Comparison of ENCODE assay signal across 24 mouse cellular contexts in genomic region chr8:86864764-86865163, GRCm38 (mm10). TPM values are rescaled to one million over a fixed set of nuclear protein-coding genes. Genes with fewer than 3 reads are reported as not detected.
DNase-seq lines count a peak whose midpoint lies in the region; ATAC-seq lines count a peak whose summit lies in the region.
"Had no signal": no experiment of that assay in that cellular context is flagged by ENCODE, and none has a peak within 500 bp of the region (broad histone marks: within the 10 kb centered on the region; RNA-seq: fewer than 3 reads in every experiment).

No protein-coding gene starts in this region.

- peak; percentile 78 for ATAC-seq in activated CD4-positive, CD25-positive, alpha-beta regulatory T cell, adult 4 months
- ATAC-seq in heart, embryonic 12.5 days (ENCODE audit: insufficient number of reproducible peaks, low FRiP score), result no peak
- ATAC-seq: forebrain, embryonic 14.5 days; forebrain, postnatal 0 days; hindbrain, postnatal 0 days; intestine, embryonic 15.5 days had no signal

- DNase-seq in A20 (ENCODE audit: low read depth, low spot score), result peak; percentile 58
- DNase-seq in CD4-positive, CD25-positive, alpha-beta regulatory T cell, adult 2 months (ENCODE audit: low read depth, low spot score), result peak; percentile 62
- peak; percentile 33 to 56 for DNase-seq in natural killer cell, adult 2 months (ENCODE audit: low spot score in 2 of 2)
- DNase-seq in right cerebral cortex, adult 18-20 months, result no peak
- no peak for DNase-seq in urinary bladder, adult 18-20 months (ENCODE audit: low spot score in 2 of 2)
- DNase-seq: adrenal gland, postnatal 10 days; adrenal gland, postnatal 36 days; cerebellum, adult 18-20 months; cerebellum, adult 9-10 months; cerebellum, postnatal 14 days; forebrain, postnatal 0 days; gastrocnemius, adult 2 months; gastrocnemius, postnatal 14 days; heart, adult 11 months; heart, postnatal 14 days; heart, postnatal 4 days had no signal

- no peaks in the 10 kb centered on the region for H3K9me3 ChIP-seq in heart, embryonic 12.5 days (replicated peaks)
- H3K9me3 ChIP-seq: forebrain, embryonic 10.5 days; heart, embryonic 13.5 days; intestine, embryonic 15.5 days had no signal

- WGBS in heart, embryonic 12.5 days, result 63% methylated on average over 4 of the region's 4 CpGs

- H3K4me2 ChIP-seq in heart, embryonic 12.5 days, result no peak overlapping the region
- H3K4me2 ChIP-seq: heart, embryonic 13.5 days; hindbrain, embryonic 14.5 days; intestine, embryonic 15.5 days had no signal

- no peak overlapping the region for H3K9ac ChIP-seq in heart, embryonic 12.5 days
- H3K9ac ChIP-seq: forebrain, postnatal 0 days; heart, embryonic 13.5 days; hindbrain, embryonic 14.5 days; intestine, embryonic 15.5 days had no signal

- peaks cover 39% of the 10 kb centered on the region for H3K4me1 ChIP-seq in heart, embryonic 12.5 days (replicated peaks)
- H3K4me1 ChIP-seq: forebrain, embryonic 10.5 days had no signal

- H3K36me3 ChIP-seq in heart, embryonic 12.5 days, result peaks cover 19% of the 10 kb centered on the region
- H3K36me3 ChIP-seq: intestine, embryonic 15.5 days had no signal

- H3K27me3 ChIP-seq in heart, embryonic 12.5 days (replicated peaks), result no peaks in the 10 kb centered on the region
- H3K27me3 ChIP-seq: heart, embryonic 13.5 days; intestine, embryonic 15.5 days had no signal

- no peak overlapping the region for H3K27ac ChIP-seq in heart, embryonic 12.5 days (ENCODE audit: poor library complexity, severe bottlenecking)
- H3K27ac ChIP-seq: forebrain, embryonic 10.5 days; gastrocnemius, adult 2 months; heart, embryonic 13.5 days; hindbrain, embryonic 14.5 days; hindbrain, postnatal 0 days; intestine, embryonic 15.5 days had no signal

- H3K4me3 ChIP-seq in heart, embryonic 12.5 days, result no peak overlapping the region
- H3K4me3 ChIP-seq: forebrain, embryonic 10.5 days; gastrocnemius, adult 2 months; heart, embryonic 13.5 days; intestine, embryonic 15.5 days had no signal

RNA-seq across cellular contexts. Expression of gene N4bp1, which starts 20.3 kb away (rescaled TPM):
- 10 to 100 TPM in 1 of 2 experiments, 1 to 10 TPM in 1; 10.0 to 11.8 TPM for polyA plus RNA-seq in activated CD4-positive, CD25-positive, alpha-beta regulatory T cell, adult 4 months (2017; shearing (Covaris generic))
- polyA plus RNA-seq in heart, embryonic 12.5 days (2016; fragmentation: Nextera tagmentation; extraction: Ambion mirVana), result 8.5 and 9.7 TPM in 2 replicates

Comparison
In these comparisons a context has a peak if more than half of its experiments do, and no peak if none do; other contexts are left out.
1. DNase-seq: peak in A20 (single experiment), CD4-positive, CD25-positive, alpha-beta regulatory T cell, adult 2 months (single experiment) and natural killer cell, adult 2 months (2 of 2); none in right cerebral cortex, adult 18-20 months (single experiment) and urinary bladder, adult 18-20 months (0 of 2).